Mouse (Mus musculus) pancreas, adult 10 weeks (tissue): ENCODE measurements around the gene Pak6. TPM values are rescaled to one million over a fixed set of nuclear protein-coding genes. Genes with fewer than 3 reads are reported as not detected.

Experiments
- polyA plus RNA-seq: library from polyadenylated mRNA; stranded (reverse); fragments of 350-450 nt; fragmentation: Illumina TruSeq; extraction: RNeasy Lipid Tissue Mini Kit (QIAGEN cat#74804); gene quantifications from one replicate; pipeline ENCODE4 v1.2.3, GENCODE M21; 2015; ENCODE audit warnings: low read depth, low replicate concordance; ENCODE audit not compliant: insufficient read depth

The Pak6 gene
- polyA plus RNA-seq, result 2.2 TPM

DNA sequence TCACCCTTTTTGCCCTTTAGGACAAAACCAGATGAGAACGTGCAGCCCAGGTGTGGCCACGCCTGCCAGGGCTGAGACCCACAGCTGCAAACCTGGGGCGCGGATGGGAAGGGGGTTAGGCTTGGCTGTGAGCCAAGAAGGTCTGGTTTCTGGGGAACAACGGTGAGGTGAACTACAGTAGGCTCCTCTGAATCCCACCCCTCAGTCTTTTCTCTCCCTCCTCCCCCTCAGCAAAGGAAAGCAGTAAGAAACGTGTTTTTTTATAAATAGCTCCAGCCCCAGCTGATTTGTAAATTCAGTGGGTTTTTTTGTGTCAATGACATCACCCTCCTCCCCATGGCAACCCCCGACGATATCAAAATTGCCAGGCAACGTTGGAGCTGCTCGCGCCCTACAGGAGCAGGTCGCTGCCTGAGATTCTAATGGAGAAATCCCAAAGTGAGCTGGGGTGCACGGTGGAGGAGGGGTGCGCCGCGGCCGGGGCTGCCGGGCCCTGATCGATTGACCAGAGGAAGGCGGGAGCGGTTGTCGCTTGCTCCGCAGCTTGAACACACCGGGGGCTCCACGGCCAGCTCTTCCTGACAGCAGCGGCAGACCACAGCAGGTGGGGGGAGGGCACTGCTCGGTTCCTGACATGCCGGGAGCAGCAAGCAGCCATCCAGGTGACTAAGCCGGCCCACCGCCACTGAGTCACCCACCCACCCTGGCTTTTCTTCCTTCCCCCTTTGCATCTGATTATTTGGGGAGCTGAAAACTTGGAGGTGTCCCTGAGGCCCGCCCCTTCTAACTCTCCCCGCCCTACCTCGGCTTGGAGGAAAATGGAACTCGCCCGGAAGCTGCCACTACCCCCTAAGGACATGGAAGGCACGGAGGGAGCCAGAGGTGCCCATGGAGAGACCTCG lies at the start of gene Pak6:
Gene Pak6, plus strand, starts transcription at position 402 of the 902 bp plus-strand sequence.

DNA sequence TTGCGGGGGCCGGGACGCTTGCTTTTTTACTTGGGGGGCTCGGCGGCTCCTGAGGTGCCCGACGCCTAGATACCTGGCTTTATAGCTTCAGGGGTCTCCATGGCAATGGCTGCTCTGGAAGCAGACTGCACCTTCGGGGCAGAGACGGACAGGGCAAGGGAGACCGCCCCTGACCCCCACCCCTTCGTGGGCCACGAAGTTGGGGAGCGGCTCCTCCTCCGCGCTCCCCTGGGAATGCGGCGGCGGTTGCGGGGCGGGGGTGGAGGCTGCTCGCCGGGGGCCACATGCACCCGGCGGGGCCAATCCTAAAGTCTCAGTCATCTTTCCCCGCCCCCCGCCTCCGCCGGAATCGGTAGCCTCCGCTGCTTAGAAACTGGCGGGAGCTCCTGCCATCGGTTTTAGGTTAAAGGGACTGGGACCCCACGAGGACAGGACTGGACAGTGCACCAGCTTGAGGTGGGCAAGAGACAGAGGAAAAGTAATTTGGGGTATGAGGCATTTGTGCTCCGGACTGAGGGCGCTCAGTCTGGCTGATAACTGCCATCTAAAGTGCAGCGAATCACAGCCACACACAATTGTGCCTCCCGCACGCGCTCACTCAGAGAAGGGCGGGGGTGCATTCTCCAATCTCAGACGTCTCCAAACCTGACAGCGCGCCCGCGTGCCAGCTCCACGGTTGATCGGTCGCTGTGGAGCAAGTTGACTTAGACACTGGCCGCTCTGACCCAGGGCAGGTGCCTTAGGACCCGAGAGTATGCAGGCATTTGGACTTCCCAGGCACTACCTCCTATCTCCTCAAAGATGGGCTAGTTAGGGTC lies 41.0 kb downstream of the Pak6 start, which contains the start of gene Ankrd63:
Gene Ankrd63, minus strand, starts transcription at position 51 of the 818 bp plus-strand sequence.

DNA sequence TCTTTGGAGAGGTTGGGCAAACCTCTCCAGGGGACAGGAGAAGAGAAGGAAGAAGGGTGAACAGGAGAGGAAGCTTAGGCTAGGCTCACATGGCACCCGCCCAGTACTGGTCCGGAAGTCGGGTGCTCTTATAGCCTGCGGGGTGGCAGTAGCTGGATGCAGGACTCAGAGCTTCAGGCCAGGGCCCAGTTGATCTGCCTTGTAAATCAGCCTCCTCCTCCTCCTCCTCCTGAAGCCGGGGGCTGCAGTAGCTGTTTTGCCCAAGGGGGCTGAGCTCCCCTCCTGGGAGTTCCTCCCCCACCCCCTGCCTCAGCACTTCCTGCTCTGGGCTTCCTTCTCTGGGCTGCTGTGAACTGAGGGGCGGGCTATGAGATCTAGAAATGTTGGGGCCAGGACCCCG lies 65.2 kb downstream of the Pak6 start, which contains the start of gene Plcb2:
Gene Plcb2, minus strand, starts transcription at position 102 of the 400 bp plus-strand sequence.

DNA sequence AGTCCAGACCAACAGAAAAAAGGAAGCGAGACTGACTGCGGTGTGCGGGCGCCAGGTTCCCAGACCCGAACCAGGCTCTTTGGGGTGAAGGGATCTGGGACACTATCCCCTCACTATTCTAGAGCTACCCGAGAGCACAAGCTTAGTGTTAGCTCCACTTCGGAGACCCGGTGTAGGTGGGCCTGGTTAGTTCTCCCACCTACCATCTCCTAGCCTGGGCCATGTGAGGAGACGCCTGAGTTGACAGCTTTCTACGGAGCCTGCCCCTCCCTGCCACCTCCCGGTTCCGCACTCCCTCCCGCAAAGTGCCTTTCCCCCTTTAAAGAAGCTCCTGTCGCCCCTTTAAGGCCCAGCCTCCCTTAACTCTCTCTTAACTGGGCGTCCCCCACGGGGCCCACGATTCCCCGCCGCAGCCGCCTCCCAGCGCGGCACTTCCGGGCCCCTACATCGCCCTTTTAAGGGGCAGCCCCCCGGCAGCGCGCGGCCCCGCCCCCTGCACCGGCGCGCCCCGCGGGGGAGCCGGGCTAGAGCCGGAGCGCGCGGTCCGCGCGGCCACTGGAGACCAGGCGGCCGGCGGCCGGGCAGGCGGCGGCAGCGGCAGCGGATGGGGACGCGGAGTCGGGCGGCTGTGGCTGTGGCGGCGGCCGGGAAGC lies 82.3 kb downstream of the Pak6 start, which contains the start of gene Inafm2:
Gene Inafm2, plus strand, starts transcription at position 527 of the 653 bp plus-strand sequence.

Other genes starting within 250 kb of the Pak6 start
- 39.4 TPM for gene Srp14, start 183.6 kb upstream of the Pak6 start, polyA plus RNA-seq
- 2.7 TPM for gene Bmf, start 113.6 kb upstream of the Pak6 start, polyA plus RNA-seq
- gene Bub1b, start 65.1 kb upstream of the Pak6 start, polyA plus RNA-seq, result 1.1 TPM
- gene Ankrd63, start 40.7 kb downstream of the Pak6 start, polyA plus RNA-seq, result not detected
- 0.33 TPM for gene Plcb2, start 65.1 kb downstream of the Pak6 start, polyA plus RNA-seq
- 2.5 TPM for gene Inafm2, start 82.5 kb downstream of the Pak6 start, polyA plus RNA-seq
- 4.7 TPM for gene Ccdc9b, start 99.4 kb downstream of the Pak6 start, polyA plus RNA-seq
- gene Phgr1, start 109.5 kb downstream of the Pak6 start, polyA plus RNA-seq, result not detected
- gene Disp2, start 116.4 kb downstream of the Pak6 start, polyA plus RNA-seq, result 7.6 TPM
- not detected for gene Knstrn, start 150.7 kb downstream of the Pak6 start, polyA plus RNA-seq
- gene Ivd, start 198.7 kb downstream of the Pak6 start, polyA plus RNA-seq, result 65.2 TPM
- gene Bahd1, start 237.1 kb downstream of the Pak6 start, polyA plus RNA-seq, result 3.0 TPM